Mouse (Mus musculus) heart, adult 2 months (tissue): ENCODE results near the gene Slc25a27.

Experiments
- CTCF ChIP-seq: fragments of 200-600 bp; IDR thresholded peaks from 2 replicates; pipeline ENCODE4 v1.8.1; 2022; ENCODE audit warnings: antibody characterized with exemption, mild to moderate bottlenecking, moderate library complexity
- POLR2A ChIP-seq: fragments of 200-500 bp; IDR thresholded peaks from 2 replicates; pipeline ENCODE4 v1.6.1; 2011; ENCODE audit warnings: mild to moderate bottlenecking, low read depth, low read length, control low read depth; ENCODE audit not compliant: insufficient read depth

DNA sequence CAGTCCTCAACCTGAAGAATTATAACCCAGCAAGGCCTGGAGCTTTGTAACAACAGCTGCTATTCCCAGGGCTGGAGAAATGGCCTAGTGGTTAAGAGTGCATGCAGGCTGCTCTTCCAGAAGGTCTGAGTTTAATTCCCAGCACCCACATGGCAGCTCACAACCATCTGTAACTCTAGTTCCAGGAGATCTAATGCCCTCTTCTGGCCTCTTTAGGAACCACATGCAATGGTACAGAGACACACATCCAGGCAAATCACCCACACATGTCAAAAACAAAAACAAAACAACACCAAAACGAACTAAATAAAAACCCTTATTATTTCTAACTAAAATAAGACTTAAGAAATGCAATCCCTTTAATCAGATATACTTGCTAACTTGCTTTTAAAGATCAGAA is 26.2 kb downstream of the Slc25a27 start:
- TF ChIP-seq CTCF, result peak; percentile 35
- no peak for TF ChIP-seq POLR2A
